ENCODE assay signal across 8 mouse cellular contexts in genomic region chr8:22060446-22060889, GRCm38 (mm10). TPM values are rescaled to one million over a fixed set of nuclear protein-coding genes. Genes with fewer than 3 reads are reported as not detected.
DNase-seq lines count a peak whose midpoint lies in the region; ATAC-seq lines count a peak whose summit lies in the region.

Alg11 (plus strand) TSS chr8:22060721.

- peak; percentile 89 for ATAC-seq in megakaryocyte progenitor cell, adult 5-6 weeks (replicated peaks; ENCODE audit: poor library complexity)

- DNase-seq in adipocyte (ENCODE audit: low spot score): peak; percentile 98
- peak; percentile 100 for DNase-seq in embryo, embryonic 10 days (ENCODE audit: low spot score)
- DNase-seq in gastrocnemius, postnatal 10 days: peak; percentile 93
- peak; percentile 98 for DNase-seq in induced T-regulatory cell, adult 2 months (ENCODE audit: low read depth)
- peak; percentile 96 for DNase-seq in left cerebral cortex, adult 9 months (ENCODE audit: low spot score in 2 of 2)
- peak; percentile 98 for DNase-seq in right cerebral cortex, postnatal 14 days
- DNase-seq in urinary bladder, postnatal 36 days (ENCODE audit: low spot score in 2 of 2): peak; percentile 90 to 96

RNA-seq across cellular contexts. Expression of gene Alg11, which starts in this region (rescaled TPM):
- 10 to 100 TPM in 1 of 2 experiments, 1 to 10 TPM in 1; 8.8 to 11.2 TPM for total RNA-seq in gastrocnemius, postnatal 10 days (2021)
- 11.2 and 11.8 TPM in 2 replicates for total RNA-seq in megakaryocyte progenitor cell, adult 5-6 weeks (2015)
- 11.4 and 15.4 TPM in 2 replicates for total RNA-seq in megakaryocyte progenitor cell, adult 5-6 weeks (2017)

Comparison
In these comparisons a context has a peak if more than half of its experiments do, and no peak if none do; other contexts are left out.
1. Peak in every context shown above with its lines: DNase-seq and ATAC-seq.